17 mouse cellular contexts compared by ENCODE assay signal in genomic region chr2:80465991-80466821, GRCm38 (mm10).
"Had no signal": no experiment of that assay in that cellular context is flagged by ENCODE, and none has a peak within 500 bp of the region (broad histone marks: within the 10 kb centered on the region; RNA-seq: fewer than 3 reads in every experiment).

No protein-coding gene starts in this region.

- H3K36me3 ChIP-seq: limb, embryonic 12.5 days; liver, embryonic 13.5 days; midbrain, embryonic 15.5 days; neural tube, embryonic 13.5 days; stomach, embryonic 15.5 days had no signal

- H3K4me2 ChIP-seq: limb, embryonic 12.5 days; liver, embryonic 13.5 days; midbrain, embryonic 11.5 days; midbrain, embryonic 15.5 days; neural tube, embryonic 13.5 days; stomach, embryonic 15.5 days had no signal

- H3K27ac ChIP-seq: limb, embryonic 12.5 days; liver, embryonic 13.5 days; midbrain, embryonic 15.5 days; neural tube, embryonic 13.5 days; stomach, embryonic 15.5 days had no signal

- ATAC-seq: intestine, embryonic 16.5 days; liver, postnatal 0 days; midbrain, embryonic 15.5 days had no signal

- H3K4me1 ChIP-seq: liver, embryonic 13.5 days; megakaryocyte, embryonic 14.5 days; midbrain, embryonic 15.5 days; neural tube, embryonic 13.5 days; stomach, embryonic 15.5 days had no signal

- H3K9me3 ChIP-seq: limb, embryonic 12.5 days; liver, embryonic 13.5 days; megakaryocyte, embryonic 14.5 days; midbrain, embryonic 15.5 days; neural tube, embryonic 13.5 days; stomach, embryonic 15.5 days had no signal

- DNase-seq: kidney, adult 2 months; layer of hippocampus, postnatal 36 days; liver; liver, embryonic 13.5 days; liver, postnatal 0 days; retina, postnatal 1 day; right cerebral cortex, postnatal 4 days; spleen, adult 18-20 months; thymus, adult 2 months; thymus, postnatal 25 days had no signal

- H3K27me3 ChIP-seq: limb, embryonic 12.5 days; liver, embryonic 13.5 days; midbrain, embryonic 15.5 days; neural tube, embryonic 13.5 days; stomach, embryonic 15.5 days had no signal

- H3K9ac ChIP-seq: limb, embryonic 12.5 days; liver, embryonic 13.5 days; liver, postnatal 0 days; midbrain, embryonic 15.5 days; neural tube, embryonic 13.5 days; stomach, embryonic 15.5 days had no signal

- H3K4me3 ChIP-seq: limb, embryonic 12.5 days; liver, embryonic 13.5 days; megakaryocyte, embryonic 14.5 days; midbrain, embryonic 15.5 days; neural tube, embryonic 13.5 days; stomach, embryonic 15.5 days had no signal
